Mouse (Mus musculus): Measurements from ENCODE around the gene Tmem229a. TPM values are rescaled to one million over a fixed set of nuclear protein-coding genes. Genes with fewer than 3 reads are reported as not detected.

The Tmem229a gene
- total and polyA plus RNA-seq, 3 experiments: not detected

DNA sequence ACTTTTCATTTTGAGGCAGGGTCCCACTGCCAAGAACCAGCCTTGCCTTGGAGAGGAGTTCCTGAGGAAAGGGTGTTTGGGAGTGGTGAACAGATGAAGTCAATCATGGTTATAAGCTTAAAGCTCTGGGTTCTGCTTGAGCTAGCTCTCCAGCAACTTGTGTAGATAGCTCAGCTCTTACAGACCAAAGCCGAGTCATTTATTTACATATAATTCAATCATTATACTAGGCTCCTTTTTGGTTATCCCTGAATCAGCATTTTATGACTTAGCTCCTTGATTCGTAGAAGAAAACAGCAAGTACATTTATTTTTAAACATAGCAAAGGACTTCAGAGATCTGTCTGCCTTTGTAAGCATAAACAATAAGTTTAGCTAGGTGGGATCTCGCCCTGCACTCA, 51.0 kb downstream of the Tmem229a start:
- no peak for DNase-seq (ENCODE audit: low read depth, low spot score)
- no peaks in the 10 kb centered on the region for H3K9me3 ChIP-seq (replicated peaks; ENCODE audit: insufficient read depth, low read length)
- H3K36me3 ChIP-seq (ENCODE audit: control insufficient read depth in 1 of 2, insufficient read depth in 2 of 2, low read length in 2 of 2): no peaks in the 10 kb centered on the region
- no peak for TF ChIP-seq ZC3H11A (IDR thresholded peaks at IDR 0.05; ENCODE audit: low read depth, low read length)
- no peak for TF ChIP-seq POLR2A (IDR thresholded peaks at IDR 0.05; ENCODE audit: control insufficient read depth in 1 of 2, insufficient read depth in 1 of 2, low read depth in 1 of 2, low read length in 2 of 2, poor library complexity in 1 of 2)
- no peak for TF ChIP-seq TCF12 (IDR thresholded peaks at IDR 0.05; ENCODE audit: low read depth, low read length)
- TF ChIP-seq MYB (IDR thresholded peaks at IDR 0.05; ENCODE audit: low read depth, low read length): no peak
- TF ChIP-seq TAL1 (IDR thresholded peaks at IDR 0.05; ENCODE audit: low read length): no peak
- no peak for TF ChIP-seq E2F4 (IDR thresholded peaks at IDR 0.05; ENCODE audit: borderline replicate concordance, low read depth, low read length)
- TF ChIP-seq RAD21 (IDR thresholded peaks at IDR 0.05; ENCODE audit: low read depth, low read length): no peak
- H3K9ac ChIP-seq (ENCODE audit: control insufficient read depth, low read depth, low read length, poor library complexity, severe bottlenecking): no peak overlapping the region
- no peaks in the 10 kb centered on the region for H3K4me1 ChIP-seq (ENCODE audit: control insufficient read depth in 1 of 2, insufficient read depth in 2 of 2, low read length in 2 of 2)
- no peak overlapping the region for H3K27ac ChIP-seq (ENCODE audit: control insufficient read depth, low read depth, low read length)
- H3K27me3 ChIP-seq (ENCODE audit: control insufficient read depth in 1 of 2, insufficient read depth in 2 of 2, low read length in 2 of 2): no peaks in the 10 kb centered on the region; a peak in 1 of 4 replicates
- H3K4me3 ChIP-seq (ENCODE audit: control insufficient read depth in 1 of 2, insufficient read depth in 1 of 2, low read depth in 2 of 2, low read length in 2 of 2): no peak overlapping the region
- no peaks in the 10 kb centered on the region for H3K79me2 ChIP-seq (ENCODE audit: control insufficient read depth, insufficient read depth, low read length, poor library complexity)

Other genes with a start within 250 kb of the Tmem229a start
- not detected in 2 replicates for gene Hyal6, start 223.1 kb downstream of the Tmem229a start, total RNA-seq (2012; rRNA removed)
- gene Hyal6, start 223.1 kb downstream of the Tmem229a start, polyA plus RNA-seq (2012; ENCODE audit: insufficient read depth in 1 of 2, insufficient read length in 2 of 2, low read depth in 1 of 2, low replicate concordance in 2 of 2, missing spikeins in 1 of 2): not detected
- gene Hyal4, start 208.0 kb downstream of the Tmem229a start, total RNA-seq (2012; rRNA removed): not detected in 2 replicates
- gene Hyal4, start 208.0 kb downstream of the Tmem229a start, polyA plus RNA-seq (2012; ENCODE audit: insufficient read depth in 1 of 2, insufficient read length in 2 of 2, low read depth in 1 of 2, low replicate concordance in 2 of 2, missing spikeins in 1 of 2): not detected
- not detected in 2 replicates for gene Spam1, start 165.1 kb downstream of the Tmem229a start, total RNA-seq (2012; rRNA removed)
- gene Spam1, start 165.1 kb downstream of the Tmem229a start, polyA plus RNA-seq (2012; ENCODE audit: insufficient read depth in 1 of 2, insufficient read length in 2 of 2, low read depth in 1 of 2, low replicate concordance in 2 of 2, missing spikeins in 1 of 2): not detected
- gene Hyal5, start 98.3 kb downstream of the Tmem229a start, total RNA-seq (2012; rRNA removed): not detected in 2 replicates
- not detected for gene Hyal5, start 98.3 kb downstream of the Tmem229a start, polyA plus RNA-seq (2012; ENCODE audit: insufficient read depth in 1 of 2, insufficient read length in 2 of 2, low read depth in 1 of 2, low replicate concordance in 2 of 2, missing spikeins in 1 of 2)

Data from MEL (cell line).